Mouse (Mus musculus) liver, embryonic 16.5 days (tissue): Measurements from ENCODE around the gene Prtg. TPM values are rescaled to one million over a fixed set of nuclear protein-coding genes. Genes with fewer than 3 reads are reported as not detected.

ENCODE experiments used
- ATAC-seq: fragments of 200-750 bp; cut with Nextera tagmentation; 2 replicates; pipeline ENCODE4 v1.8.0; 2017; ENCODE audit warnings: low read depth, mild to moderate bottlenecking, moderate number of reproducible peaks, moderate library complexity
- H3K27ac ChIP-seq: fragments of 300-500 bp; sonication (generic); 2 replicates; pipeline ENCODE4 v1.5.1; 2014; ENCODE audit warnings: mild to moderate bottlenecking, low read length
- H3K27me3 ChIP-seq: fragments of 300-500 bp; sonication (generic); 2 replicates; pipeline ENCODE4 v1.6.1; 2014; ENCODE audit warnings: low read depth, low read length, mixed read lengths; ENCODE audit not compliant: control insufficient read depth, insufficient read depth
- H3K36me3 ChIP-seq: fragments of 300-500 bp; sonication (generic); 2 replicates; pipeline ENCODE4 v1.6.1; 2014; ENCODE audit warnings: mild to moderate bottlenecking; ENCODE audit not compliant: control insufficient read depth, insufficient read depth
- H3K4me1 ChIP-seq: fragments of 300-500 bp; sonication (generic); 2 replicates; pipeline ENCODE4 v1.6.1; 2014; ENCODE audit warnings: low read depth, low read length, mixed read lengths; ENCODE audit not compliant: control insufficient read depth
- H3K4me2 ChIP-seq: fragments of 300-500 bp; sonication (generic); 2 replicates; pipeline ENCODE4 v1.6.1; 2014; ENCODE audit warnings: low read depth, low read length, mixed read lengths
- H3K4me3 ChIP-seq: fragments of 300-500 bp; sonication (generic); 2 replicates; pipeline ENCODE4 v1.5.1; 2014; ENCODE audit warnings: low read depth, mild to moderate bottlenecking, low read length
- H3K9ac ChIP-seq: fragments of 300-500 bp; sonication (generic); 2 replicates; pipeline ENCODE4 v1.6.1; 2014; ENCODE audit warnings: low read depth, low read length
- H3K9me3 ChIP-seq: fragments of 300-500 bp; sonication (generic); replicated peaks from 2 replicates; pipeline ENCODE4 v1.6.1; 2016; ENCODE audit warnings: low read length; ENCODE audit not compliant: control insufficient read depth
- WGBS: fragments of 180-500 bp; shearing (Covaris S2); extraction: QIAGEN DNeasy Blood & Tissue Kit; methylation state at CpG from one replicate; pipeline ENCODE4 v1.1.7; 2014; ENCODE audit not compliant: insufficient replicate concordance; 5-methylcytosine and 5-hydroxymethylcytosine counted together
- polyA plus RNA-seq: library from polyadenylated mRNA; unstranded; fragments of >200 nt; fragmentation: Nextera tagmentation; extraction: Ambion mirVana; gene quantifications from 2 replicates; pipeline ENCODE4 v1.2.1, GENCODE M21; 2015

The Prtg gene
- polyA plus RNA-seq, 1 experiment from 2014 or later, result 0.26 TPM

DNA sequence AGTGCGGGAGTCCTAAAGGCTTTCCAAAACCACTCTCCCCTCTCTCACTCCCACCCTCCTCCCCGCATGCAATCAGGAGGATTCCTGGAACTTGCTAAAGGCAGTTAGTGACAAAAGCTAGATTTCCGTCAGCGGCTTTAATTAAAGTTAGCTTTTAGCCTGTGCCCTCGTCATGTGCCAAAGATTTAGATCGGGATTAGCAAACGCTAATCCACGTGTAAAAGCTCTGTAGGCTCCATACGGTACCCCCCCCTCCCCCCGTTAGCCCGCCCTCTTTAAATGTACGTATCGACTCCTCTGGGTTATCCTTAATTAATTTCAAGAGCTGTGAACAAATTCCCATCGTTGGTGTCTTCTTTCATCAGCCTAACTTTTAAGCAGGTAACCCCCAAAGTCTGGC is 528 bp upstream of the Prtg start:
- no peak overlapping the region for H3K4me2 ChIP-seq
- no peak overlapping the region for H3K4me3 ChIP-seq
- H3K4me1 ChIP-seq, result no peaks in the 10 kb centered on the region; the same call in 1 of the 2 replicates
- H3K9me3 ChIP-seq, result no peaks in the 10 kb centered on the region
- H3K9ac ChIP-seq, result no peak overlapping the region
- 20% methylated on average over 14 of the region's 14 CpGs for WGBS
- no peak for ATAC-seq
- no peaks in the 10 kb centered on the region for H3K36me3 ChIP-seq
- peaks cover 39% of the 10 kb centered on the region for H3K27me3 ChIP-seq
- no peak overlapping the region for H3K27ac ChIP-seq

DNA sequence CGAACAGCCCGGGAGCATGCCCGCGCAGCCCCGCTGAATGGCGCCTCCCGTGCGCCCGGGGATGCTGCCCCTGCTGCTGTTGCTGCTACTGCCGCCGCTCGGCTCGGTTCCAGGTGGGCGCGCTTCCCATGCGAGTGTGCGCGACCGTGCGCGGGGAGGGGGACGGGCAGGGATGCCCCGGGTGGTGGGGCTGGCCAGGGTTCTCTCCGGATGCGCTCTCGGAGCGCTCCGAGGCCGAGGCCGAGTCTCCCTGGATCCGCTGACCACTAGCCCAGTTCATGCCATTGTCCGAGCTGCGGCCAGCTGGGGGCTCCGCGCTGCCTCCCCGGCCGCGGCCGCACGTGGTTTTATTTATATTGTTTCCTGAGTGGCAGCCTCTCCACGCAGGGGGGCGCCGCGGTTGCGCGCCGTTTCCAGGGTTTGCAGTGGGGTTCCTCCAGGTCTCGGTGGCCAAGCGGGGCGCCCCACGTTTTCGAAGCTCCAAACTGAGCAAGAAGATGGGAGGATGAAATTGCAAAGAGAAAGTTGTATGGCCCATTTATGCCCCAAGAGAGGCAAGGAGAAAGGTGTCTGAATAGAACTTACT is 839 bp downstream of the Prtg start:
- peak overlapping the region; percentile 74 for H3K4me2 ChIP-seq
- peak overlapping the region; percentile 46 for H3K9ac ChIP-seq
- no peaks in the 10 kb centered on the region for H3K9me3 ChIP-seq
- H3K27me3 ChIP-seq, result peaks cover 39% of the 10 kb centered on the region
- ATAC-seq, result 0 out of 2 replicates have a peak, but pooled peaks have one; percentile 7
- H3K36me3 ChIP-seq, result no peaks in the 10 kb centered on the region
- H3K27ac ChIP-seq, result no peak overlapping the region
- WGBS, result under 1% methylated on average over 51 of the region's 52 CpGs
- no peaks in the 10 kb centered on the region; the same call in 1 of the 2 replicates for H3K4me1 ChIP-seq
- peak overlapping the region; percentile 60 for H3K4me3 ChIP-seq

DNA sequence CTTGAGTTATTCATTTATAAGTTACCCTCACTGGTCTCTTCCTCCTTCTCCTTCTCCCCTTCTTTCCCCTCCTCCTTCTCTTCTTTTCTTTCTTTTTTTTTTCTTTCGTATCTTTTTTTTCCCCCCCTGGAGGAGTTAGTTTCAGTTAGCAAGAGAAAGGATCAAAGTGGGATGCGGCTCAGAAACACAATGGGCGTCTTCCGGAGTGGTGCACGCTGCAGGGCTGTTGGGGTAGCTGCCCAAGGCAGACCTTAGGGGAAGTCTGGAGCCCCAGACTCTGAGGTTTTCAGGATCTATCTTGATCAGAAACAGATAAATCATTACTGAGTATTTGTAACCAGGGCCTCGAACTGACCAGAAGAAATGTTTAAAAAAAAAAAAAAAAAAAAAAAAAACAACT is 1.5 kb downstream of the Prtg start:
- Histone ChIP-seq H3K4me2 (peak overlapping the region; percentile 74), H3K9me3 (no peaks in the 10 kb centered on the region), H3K27ac (no peak overlapping the region), H3K9ac (no peak overlapping the region), H3K27me3 (peaks cover 39% of the 10 kb centered on the region), H3K4me3 (no peak overlapping the region; the same call in 1 of the 2 replicates), H3K36me3 (no peaks in the 10 kb centered on the region), H3K4me1 (no peaks in the 10 kb centered on the region; the same call in 1 of the 2 replicates)
- WGBS, result 3% methylated on average over 6 of the region's 6 CpGs
- ATAC-seq, result no peak

DNA sequence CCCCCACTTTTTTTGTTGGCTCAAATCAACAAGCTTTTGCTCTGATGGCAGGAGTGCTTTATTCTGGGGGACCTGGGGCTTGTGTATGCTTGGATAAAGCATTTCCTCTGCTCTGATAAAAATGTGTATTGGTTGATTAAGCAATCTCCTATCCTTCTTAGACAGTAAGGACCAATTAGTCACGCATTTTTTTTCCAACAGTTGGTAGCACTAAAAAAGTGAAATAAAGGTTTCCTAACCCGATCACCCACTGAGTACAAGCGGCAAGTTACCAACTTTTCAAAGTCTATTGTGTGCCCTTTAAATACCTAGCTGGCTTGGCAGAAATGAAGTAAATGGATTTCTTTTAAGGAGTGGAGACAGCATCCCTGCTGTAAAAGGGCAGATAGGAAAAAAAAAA is 1.9 kb downstream of the Prtg start:
- Histone ChIP-seq H3K4me2 (no peak overlapping the region), H3K36me3 (no peaks in the 10 kb centered on the region), H3K9me3 (no peaks in the 10 kb centered on the region), H3K4me1 (no peaks in the 10 kb centered on the region; the same call in 1 of the 2 replicates), H3K9ac (no peak overlapping the region), H3K27me3 (peaks cover 39% of the 10 kb centered on the region), H3K4me3 (no peak overlapping the region), H3K27ac (no peak overlapping the region)
- no peak for ATAC-seq
- 45% methylated on average over 3 of the region's 3 CpGs for WGBS

- WGBS, result 55% methylated on average over 2 of the region's 2 CpGs
- Histone ChIP-seq H3K36me3 (no peaks in the 10 kb centered on the region), H3K27me3 (peaks cover 39% of the 10 kb centered on the region), H3K4me1 (no peaks in the 10 kb centered on the region; the same call in 1 of the 2 replicates), H3K9me3 (no peaks in the 10 kb centered on the region), H3K27ac (no peak overlapping the region), H3K4me3 (no peak overlapping the region), H3K4me2 (no peak overlapping the region), H3K9ac (no peak overlapping the region)
- no peak for ATAC-seq
These were observed 2.4 kb downstream of the Prtg start for GRCm38 (mm10) chr9:72809077-72809476.

- H3K9me3 ChIP-seq, result no peaks in the 10 kb centered on the region
- H3K4me2 ChIP-seq, result no peak overlapping the region
- peak; percentile 86 for ATAC-seq
- no peaks in the 10 kb centered on the region for H3K36me3 ChIP-seq
- peaks cover 35% of the 10 kb centered on the region for H3K27me3 ChIP-seq
- H3K9ac ChIP-seq, result no peak overlapping the region
- no peak overlapping the region for H3K4me3 ChIP-seq
- WGBS, result 29% methylated on average over 5 of the region's 5 CpGs
- no peaks in the 10 kb centered on the region; the same call in 1 of the 2 replicates for H3K4me1 ChIP-seq
- H3K27ac ChIP-seq, result no peak overlapping the region
These were observed 3.9 kb downstream of the Prtg start for GRCm38 (mm10) chr9:72810607-72811006.

GRCm38 (mm10) chr9:72812091-72812490 is 5.4 kb downstream of the Prtg start:
- Histone ChIP-seq H3K4me1 (no peaks in the 10 kb centered on the region), H3K27me3 (peaks cover 23% of the 10 kb centered on the region), H3K9ac (no peak overlapping the region), H3K27ac (no peak overlapping the region), H3K4me3 (no peak overlapping the region), H3K4me2 (no peak overlapping the region), H3K9me3 (no peaks in the 10 kb centered on the region), H3K36me3 (no peaks in the 10 kb centered on the region)
- 48% methylated on average over 7 of the region's 7 CpGs for WGBS
- ATAC-seq, result no peak

GRCm38 (mm10) chr9:72812594-72813570 is 6.2 kb downstream of the Prtg start:
- Histone ChIP-seq H3K4me2 (no peak overlapping the region), H3K27ac (no peak overlapping the region), H3K9me3 (no peaks in the 10 kb centered on the region), H3K4me1 (no peaks in the 10 kb centered on the region), H3K36me3 (no peaks in the 10 kb centered on the region), H3K9ac (no peak overlapping the region), H3K4me3 (no peak overlapping the region), H3K27me3 (peaks cover 15% of the 10 kb centered on the region)
- 15% methylated on average over 18 of the region's 18 CpGs for WGBS
- ATAC-seq, result no peak

- H3K4me1 ChIP-seq, result no peaks in the 10 kb centered on the region
- WGBS, result 59% methylated on average over 4 of the region's 4 CpGs
- no peak overlapping the region for H3K4me3 ChIP-seq
- no peaks in the 10 kb centered on the region for H3K36me3 ChIP-seq
- no peak overlapping the region for H3K27ac ChIP-seq
- no peak overlapping the region for H3K9ac ChIP-seq
- no peak overlapping the region for H3K4me2 ChIP-seq
- no peak for ATAC-seq
- H3K27me3 ChIP-seq, result no peaks in the 10 kb centered on the region
- H3K9me3 ChIP-seq, result no peaks in the 10 kb centered on the region
These were observed 18.8 kb downstream of the Prtg start for GRCm38 (mm10) chr9:72825511-72825910.
